Mouse (Mus musculus) E14TG2a.4 (cell line): ENCODE data around the gene Fbxo11.
A peak's percentile ranks its signal among the peaks of the same experiment; 100 is the strongest.

Experiments used
- CTCF ChIP-seq: conservative IDR thresholded peaks from 2 replicates; pipeline ENCODE4 v1.5.1; 2014; ENCODE audit warnings: low read length
- POU5F1 ChIP-seq: IDR thresholded peaks from 2 replicates; pipeline ENCODE4 v1.6.1; 2014; ENCODE audit warnings: low read length, borderline replicate concordance

GRCm38 (mm10) chr17:88068024-88068719 lies 3.1 kb upstream of the Fbxo11 start:
- peak; percentile 15; the same call in 1 of the 2 replicates for TF ChIP-seq CTCF
- TF ChIP-seq POU5F1, result no peak
